Mouse (Mus musculus) stomach, embryonic 14.5 days (tissue): ENCODE data around the gene Dhx34. TPM values are rescaled to one million over a fixed set of nuclear protein-coding genes. Genes with fewer than 3 reads are reported as not detected.

ENCODE experiments used
- ATAC-seq: fragments of 200-750 bp; cut with Nextera tagmentation; 2 replicates; pipeline ENCODE4 v1.8.0; 2017; ENCODE audit warnings: low read depth, moderate TSS enrichment; ENCODE audit not compliant: insufficient number of reproducible peaks, insufficient read depth, low FRiP score
- H3K27ac ChIP-seq: fragments of 300-500 bp; sonication (generic); 2 replicates; pipeline ENCODE4 v1.5.1; 2014; ENCODE audit warnings: mild to moderate bottlenecking, low read length, moderate library complexity, mixed read lengths
- H3K27me3 ChIP-seq: fragments of 300-500 bp; sonication (generic); 2 replicates; pipeline ENCODE4 v1.6.1; 2014; ENCODE audit warnings: low read length, control low read depth, mixed read lengths; ENCODE audit not compliant: control insufficient read depth, insufficient read depth
- H3K36me3 ChIP-seq: fragments of 300-500 bp; sonication (generic); 2 replicates; pipeline ENCODE4 v1.6.1; 2014; ENCODE audit warnings: mild to moderate bottlenecking, control low read depth, low read length, moderate library complexity, mixed read lengths; ENCODE audit not compliant: control insufficient read depth, insufficient read depth
- H3K4me1 ChIP-seq: fragments of 300-500 bp; sonication (generic); 2 replicates; pipeline ENCODE4 v1.6.1; 2014; ENCODE audit warnings: low read length, control low read depth, mixed read lengths; ENCODE audit not compliant: control insufficient read depth, insufficient read depth
- H3K4me2 ChIP-seq: fragments of 300-500 bp; sonication (generic); replicated peaks from 2 replicates; pipeline ENCODE4 v1.6.1; 2014; ENCODE audit warnings: low read depth, low read length, control low read depth
- H3K4me3 ChIP-seq: fragments of 300-500 bp; sonication (generic); 2 replicates; pipeline ENCODE4 v1.5.1; 2014; ENCODE audit warnings: low read depth, low read length, control low read depth
- H3K9ac ChIP-seq: fragments of 300-500 bp; sonication (generic); replicated peaks from 2 replicates; pipeline ENCODE4 v1.6.1; 2014; ENCODE audit warnings: low read depth, mild to moderate bottlenecking, control low read depth, low read length, moderate library complexity, mixed read lengths
- H3K9me3 ChIP-seq: fragments of 300-500 bp; sonication (generic); 2 replicates; pipeline ENCODE4 v1.6.1; 2016; ENCODE audit warnings: low read depth, low read length, control low read depth; ENCODE audit not compliant: control insufficient read depth
- WGBS: fragments of 180-500 bp; shearing (Covaris S2); extraction: QIAGEN DNeasy Blood & Tissue Kit; methylation state at CpG from one replicate; pipeline ENCODE4 v1.1.7; 2014; 5-methylcytosine and 5-hydroxymethylcytosine counted together
- polyA plus RNA-seq: library from polyadenylated mRNA; unstranded; fragments of >200 nt; fragmentation: Nextera tagmentation; extraction: Ambion mirVana; gene quantifications from 2 replicates; pipeline ENCODE4 v1.2.1, GENCODE M21; 2014

The Dhx34 gene
- polyA plus RNA-seq, 1 experiment from 2014 or later: 8.4 TPM

DNA sequence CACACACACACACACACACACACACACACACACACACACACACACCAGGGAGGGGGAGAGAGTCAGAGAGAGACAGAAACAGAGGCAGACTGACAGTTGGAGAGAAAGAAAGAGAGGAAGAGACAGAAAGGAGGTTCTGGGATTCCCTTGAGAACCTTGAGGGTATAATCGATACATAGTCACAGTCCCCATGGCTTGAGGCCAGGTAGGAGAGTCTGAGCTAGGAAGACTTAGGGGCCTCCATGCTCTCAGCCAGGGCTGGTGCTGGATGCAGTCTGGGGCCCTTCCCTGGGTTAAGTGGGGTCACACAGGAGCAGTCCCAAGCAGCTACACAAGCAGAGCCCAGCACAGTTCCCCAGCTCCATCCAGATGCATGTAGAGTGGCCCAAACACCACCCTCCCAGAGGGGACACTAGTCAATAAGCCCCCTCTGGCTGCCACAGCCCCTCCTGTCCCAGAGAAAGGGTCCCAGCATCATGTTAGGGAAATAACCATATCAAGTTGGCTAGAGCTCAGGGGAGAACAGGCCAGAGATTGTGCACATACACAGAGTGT, 49.2 kb downstream of the Dhx34 start:
- no peaks in the 10 kb centered on the region for H3K36me3 ChIP-seq

DNA sequence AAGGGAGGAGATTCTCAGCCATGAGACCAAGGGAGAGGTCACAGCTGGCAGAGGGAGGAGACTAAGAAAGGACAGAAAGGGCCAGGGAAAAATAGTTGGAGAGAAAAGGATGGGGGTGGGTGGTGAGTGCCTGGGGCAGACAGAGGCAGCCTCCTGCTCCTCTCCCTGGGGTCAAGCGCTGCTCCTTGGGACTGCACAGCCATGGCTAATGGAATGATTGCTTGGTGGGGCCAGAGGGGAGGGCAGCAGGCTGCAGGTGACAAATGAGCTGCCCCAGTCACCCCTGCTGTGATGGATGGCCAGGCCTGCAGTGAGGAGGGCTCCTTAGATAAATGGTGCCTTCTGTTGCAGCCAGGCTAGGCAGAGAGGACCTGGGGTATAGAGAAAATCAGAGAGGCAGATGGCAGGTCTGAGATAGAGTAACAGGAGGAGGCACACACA, 49.7 kb downstream of the Dhx34 start:
- Histone ChIP-seq H3K4me2 (no peak overlapping the region), H3K27ac (no peak overlapping the region), H3K36me3 (no peaks in the 10 kb centered on the region), H3K4me1 (0 out of 2 replicates have a peak, but pooled peaks cover 3% of the 10 kb centered on the region), H3K9ac (no peak overlapping the region), H3K9me3 (no peaks in the 10 kb centered on the region), H3K4me3 (no peak overlapping the region), H3K27me3 (no peaks in the 10 kb centered on the region)
- no peak for ATAC-seq
- WGBS: 13% methylated on average over 1 of the region's 1 CpGs

More for the DNA sequence above, 49.2 kb downstream of the Dhx34 start:
- 0 out of 2 replicates have a peak, but pooled peaks cover 3% of the 10 kb centered on the region for H3K4me1 ChIP-seq
- ATAC-seq: no peak
- H3K27ac ChIP-seq: no peak overlapping the region
- no peak overlapping the region for H3K9ac ChIP-seq
- no peak overlapping the region for H3K4me2 ChIP-seq
- H3K4me3 ChIP-seq: no peak overlapping the region
- H3K9me3 ChIP-seq: no peaks in the 10 kb centered on the region
- 20% methylated on average over 1 of the region's 1 CpGs for WGBS
- H3K27me3 ChIP-seq: no peaks in the 10 kb centered on the region

- no peak for ATAC-seq
- Histone ChIP-seq H3K4me3 (no peak overlapping the region), H3K9ac (no peak overlapping the region), H3K27ac (no peak overlapping the region), H3K4me1 (no peaks in the 10 kb centered on the region), H3K4me2 (no peak overlapping the region), H3K36me3 (no peaks in the 10 kb centered on the region), H3K9me3 (peaks cover 3% of the 10 kb centered on the region; the same call in 1 of the 2 replicates), H3K27me3 (peaks cover 4% of the 10 kb centered on the region; the same call in 1 of the 2 replicates)
- 78% methylated on average over 7 of the region's 7 CpGs for WGBS
Observed at GRCm38 (mm10) chr7:16162036-16162435, 59.8 kb downstream of the Dhx34 start.

- Histone ChIP-seq H3K9me3 (peaks cover 3% of the 10 kb centered on the region; the same call in 1 of the 2 replicates), H3K27ac (no peak overlapping the region), H3K27me3 (peaks cover 4% of the 10 kb centered on the region; the same call in 1 of the 2 replicates), H3K9ac (no peak overlapping the region), H3K4me1 (no peaks in the 10 kb centered on the region), H3K36me3 (no peaks in the 10 kb centered on the region), H3K4me2 (no peak overlapping the region), H3K4me3 (no peak overlapping the region)
- ATAC-seq: no peak
- 88% methylated on average over 9 of the region's 9 CpGs for WGBS
Observed at GRCm38 (mm10) chr7:16161302-16161701, 60.5 kb downstream of the Dhx34 start.

GRCm38 (mm10) chr7:16160702-16161101, 61.1 kb downstream of the Dhx34 start:
- Histone ChIP-seq H3K4me3 (no peak overlapping the region), H3K4me1 (no peaks in the 10 kb centered on the region), H3K9ac (no peak overlapping the region), H3K27ac (no peak overlapping the region), H3K4me2 (no peak overlapping the region), H3K27me3 (peaks cover 4% of the 10 kb centered on the region; the same call in 1 of the 2 replicates), H3K36me3 (no peaks in the 10 kb centered on the region), H3K9me3 (peaks cover 3% of the 10 kb centered on the region; the same call in 1 of the 2 replicates)
- ATAC-seq: no peak
- WGBS: 55% methylated on average over 3 of the region's 3 CpGs

GRCm38 (mm10) chr7:16158735-16159134, 63.1 kb downstream of the Dhx34 start:
- H3K9ac ChIP-seq: no peak overlapping the region
- H3K36me3 ChIP-seq: no peaks in the 10 kb centered on the region
- no peak overlapping the region for H3K27ac ChIP-seq
- H3K4me2 ChIP-seq: peak overlapping the region; percentile 29; the same call in 1 of the 2 replicates
- no peaks in the 10 kb centered on the region for H3K4me1 ChIP-seq
- peaks cover 3% of the 10 kb centered on the region; the same call in 1 of the 2 replicates for H3K9me3 ChIP-seq
- 10% methylated on average over 39 of the region's 39 CpGs for WGBS
- no peak overlapping the region for H3K4me3 ChIP-seq
- ATAC-seq: no peak
- peaks cover 4% of the 10 kb centered on the region; the same call in 1 of the 2 replicates for H3K27me3 ChIP-seq

- Histone ChIP-seq H3K9ac (no peak overlapping the region), H3K4me3 (no peak overlapping the region), H3K4me2 (no peak overlapping the region), H3K36me3 (no peaks in the 10 kb centered on the region), H3K9me3 (peaks cover 1% of the 10 kb centered on the region; the same call in 1 of the 2 replicates), H3K4me1 (no peaks in the 10 kb centered on the region), H3K27me3 (peaks cover 4% of the 10 kb centered on the region; the same call in 1 of the 2 replicates), H3K27ac (no peak overlapping the region)
- WGBS: 67% methylated on average over 8 of the region's 8 CpGs
- ATAC-seq: no peak
Observed at GRCm38 (mm10) chr7:16156105-16156714, 65.6 kb downstream of the Dhx34 start.

- H3K4me3 ChIP-seq: no peak overlapping the region
- no peaks in the 10 kb centered on the region for H3K36me3 ChIP-seq
- no peak overlapping the region for H3K27ac ChIP-seq
- 70% methylated on average over 9 of the region's 9 CpGs for WGBS
- H3K4me2 ChIP-seq: no peak overlapping the region
- H3K4me1 ChIP-seq: no peaks in the 10 kb centered on the region
- H3K9ac ChIP-seq: no peak overlapping the region
- no peak for ATAC-seq
- H3K9me3 ChIP-seq: no peaks in the 10 kb centered on the region
- H3K27me3 ChIP-seq: peaks cover 4% of the 10 kb centered on the region; the same call in 1 of the 2 replicates
Observed at GRCm38 (mm10) chr7:16155132-16155872, 66.5 kb downstream of the Dhx34 start.
